Mouse (Mus musculus) mouse trophoblast stem cell (cell line): ENCODE data around the gene Med19.

Experiments
- in situ Hi-C, 2 experiments: fragments of 300-500 bp; cut with MseI, MboI; formaldehyde crosslinking; loops; 2 replicates in 1 of 2; 3 replicates in 1 of 2; pipeline ENCODE4 v1.15.1; 2025

The Med19 gene

GRCm38 (mm10) chr2:84677968-84678880 is at the start of gene Med19, which contains the start of gene Gm28635:
Med19 (plus strand) TSS chr2:84678402.
Gm28635 (minus strand) TSS chr2:84678041.
- in situ Hi-C loops: no loop called here

GRCm38 (mm10) chr2:84632001-84632400 is 46.2 kb upstream of the Med19 start:
- in situ Hi-C loops: no loop called here

- in situ Hi-C loops: no loop called here
Observed at GRCm38 (mm10) chr2:84632999-84633398, 45.2 kb upstream of the Med19 start.

GRCm38 (mm10) chr2:84634006-84634405 is 44.2 kb upstream of the Med19 start:
- in situ Hi-C loops: no loop called here

- in situ Hi-C loops: no loop called here
Observed at GRCm38 (mm10) chr2:84634934-84635482, 43.2 kb upstream of the Med19 start.

GRCm38 (mm10) chr2:84635611-84636010 is 42.6 kb upstream of the Med19 start:
- in situ Hi-C loops: no loop called here

GRCm38 (mm10) chr2:84636231-84636741 is 41.9 kb upstream of the Med19 start:
- in situ Hi-C loops: no loop called here

GRCm38 (mm10) chr2:84637452-84638165 is 40.6 kb upstream of the Med19 start:
- in situ Hi-C loops: no loop called here

- in situ Hi-C loops: no loop called here
Observed at GRCm38 (mm10) chr2:84638428-84639220, 39.6 kb upstream of the Med19 start.

GRCm38 (mm10) chr2:84640833-84641232 is 37.4 kb upstream of the Med19 start:
- in situ Hi-C loops: no loop called here

- in situ Hi-C loops: no loop called here
Observed at GRCm38 (mm10) chr2:84646138-84646537, 32.1 kb upstream of the Med19 start.

- in situ Hi-C loops: no loop called here
Observed at GRCm38 (mm10) chr2:84647051-84647568, 31.1 kb upstream of the Med19 start.

GRCm38 (mm10) chr2:84648369-84648768 is 29.8 kb upstream of the Med19 start:
- in situ Hi-C loops: no loop called here

- in situ Hi-C loops: loop anchor here in 1 of 2 experiments (10.0 kb wide), 1 partner anchor 185 kb away; no protein-coding TSS in a partner anchor
Observed at GRCm38 (mm10) chr2:84649674-84650073, 28.5 kb upstream of the Med19 start.

GRCm38 (mm10) chr2:84650464-84651195 is 27.6 kb upstream of the Med19 start, which contains the start of gene Ctnnd1:
Ctnnd1 (minus strand) TSS chr2:84650765.
- in situ Hi-C loops: loop anchor here in 1 of 2 experiments (10.0 kb wide), 1 partner anchor 186 kb away; no protein-coding TSS in a partner anchor

- in situ Hi-C loops: loop anchor here in 1 of 2 experiments (10.0 kb wide), 1 partner anchor 189 kb away; no protein-coding TSS in a partner anchor
Observed at GRCm38 (mm10) chr2:84653354-84653753, 24.8 kb upstream of the Med19 start.

GRCm38 (mm10) chr2:84655864-84656263 is 22.3 kb upstream of the Med19 start:
- in situ Hi-C loops: loop anchor here in 1 of 2 experiments (10.0 kb wide), 1 partner anchor 191 kb away; no protein-coding TSS in a partner anchor

- in situ Hi-C loops: loop anchor here in 1 of 2 experiments (10.0 kb wide), 1 partner anchor 194 kb away; no protein-coding TSS in a partner anchor
Observed at GRCm38 (mm10) chr2:84658806-84659205, 19.4 kb upstream of the Med19 start, which contains the start of gene Btbd18. Btbd18 (plus strand) TSS chr2:84659079.

GRCm38 (mm10) chr2:84660253-84660652 is 17.9 kb upstream of the Med19 start:
- in situ Hi-C loops: loop anchor here (5.0 to 10.0 kb wide), 2 partner anchors 45 to 203 kb away; no protein-coding TSS in a partner anchor
